In genomic region chr14:59230331-59230966, GRCm38 (mm10) we compare ENCODE assay signal across 27 mouse cellular contexts. TPM values are rescaled to one million over a fixed set of nuclear protein-coding genes. Genes with fewer than 3 reads are reported as not detected.
DNase-seq lines count a peak whose midpoint lies in the region; ATAC-seq and TF ChIP-seq lines count a peak whose summit lies in the region.
"Had no signal": no experiment of that assay in that cellular context is flagged by ENCODE, and none has a peak within 500 bp of the region (broad histone marks: within the 10 kb centered on the region; RNA-seq: fewer than 3 reads in every experiment).

No protein-coding gene starts in this region.

- peak overlapping the region; percentile 50 for H3K4me2 ChIP-seq in heart, embryonic 15.5 days
- H3K4me2 ChIP-seq in midbrain, embryonic 15.5 days = no peak overlapping the region
- H3K4me2 ChIP-seq: embryonic facial prominence, embryonic 15.5 days; hindbrain, embryonic 13.5 days; intestine, embryonic 15.5 days; liver, embryonic 13.5 days; midbrain, embryonic 11.5 days; neural tube, embryonic 15.5 days had no signal

- no peak for TF ChIP-seq CTCF in layer of hippocampus, adult 2 months (conservative IDR thresholded peaks at IDR 0.05)

- H3K36me3 ChIP-seq in heart, embryonic 15.5 days = peaks cover 38% of the 10 kb centered on the region
- H3K36me3 ChIP-seq in midbrain, embryonic 15.5 days (replicated peaks) = peaks cover 55% of the 10 kb centered on the region

- WGBS in heart, embryonic 15.5 days = 57% methylated on average over 21 of the region's 21 CpGs
- 87% methylated on average over 21 of the region's 21 CpGs for WGBS in midbrain, embryonic 15.5 days

- peaks cover 49% of the 10 kb centered on the region for H3K27me3 ChIP-seq in heart, embryonic 15.5 days
- H3K27me3 ChIP-seq in midbrain, embryonic 15.5 days (replicated peaks) = no peaks in the 10 kb centered on the region
- H3K27me3 ChIP-seq: embryonic facial prominence, embryonic 15.5 days; hindbrain, embryonic 13.5 days; intestine, embryonic 15.5 days; liver, embryonic 13.5 days; neural tube, embryonic 15.5 days had no signal

- intact Hi-C loops in heart, postnatal 14 days (cut with DNase I) = no loop called here

- H3K4me1 ChIP-seq in heart, embryonic 15.5 days (replicated peaks) = peaks cover 8% of the 10 kb centered on the region
- H3K4me1 ChIP-seq in midbrain, embryonic 15.5 days = no peaks in the 10 kb centered on the region
- H3K4me1 ChIP-seq: embryonic facial prominence, embryonic 15.5 days; hindbrain, embryonic 13.5 days; intestine, embryonic 15.5 days; liver, embryonic 13.5 days; neural tube, embryonic 15.5 days had no signal

- no peak for DNase-seq in frontal cortex, postnatal 10 days (ENCODE audit: low spot score in 2 of 2)
- DNase-seq in heart, postnatal 14 days = no peak
- DNase-seq in layer of hippocampus, adult 2 months (ENCODE audit: low spot score in 2 of 2) = no peak
- no peak for DNase-seq in layer of hippocampus, postnatal 10 days (ENCODE audit: low spot score in 2 of 2)
- DNase-seq: adrenal gland, postnatal 14 days; cerebellum, adult 9-10 months; gastrocnemius, adult 2 months; liver, embryonic 13.5 days; lung, adult 2 months; lung, postnatal 14 days; thymus, adult 2 months had no signal

- H3K9me3 ChIP-seq in heart, embryonic 15.5 days (replicated peaks) = no peaks in the 10 kb centered on the region
- H3K9me3 ChIP-seq in midbrain, embryonic 15.5 days = no peaks in the 10 kb centered on the region
- H3K9me3 ChIP-seq: embryonic facial prominence, embryonic 15.5 days; hindbrain, embryonic 13.5 days; intestine, embryonic 15.5 days; liver, embryonic 13.5 days; neural tube, embryonic 15.5 days had no signal

- H3K9ac ChIP-seq in heart, embryonic 15.5 days = no peak overlapping the region
- H3K9ac ChIP-seq in midbrain, embryonic 15.5 days = no peak overlapping the region
- H3K9ac ChIP-seq: embryonic facial prominence, embryonic 15.5 days; hindbrain, embryonic 13.5 days; intestine, embryonic 15.5 days; liver, embryonic 13.5 days; neural tube, embryonic 15.5 days had no signal

- ATAC-seq in frontal cortex, adult (ENCODE audit: low TSS enrichment) = peak; percentile 48
- peak; percentile 77 for ATAC-seq in heart, embryonic 15.5 days (replicated peaks; ENCODE audit: insufficient number of reproducible peaks, insufficient read depth, low FRiP score, low read depth)
- no peak for ATAC-seq in midbrain, embryonic 15.5 days (replicated peaks)
- ATAC-seq: intestine, embryonic 15.5 days had no signal

- no peak overlapping the region for H3K27ac ChIP-seq in heart, embryonic 15.5 days
- H3K27ac ChIP-seq in layer of hippocampus, adult 2 months = peak overlapping the region; percentile 58; the same call in 1 of the 2 replicates
- no peak overlapping the region for H3K27ac ChIP-seq in midbrain, embryonic 15.5 days
- H3K27ac ChIP-seq: embryonic facial prominence, embryonic 15.5 days; gastrocnemius, adult 2 months; hindbrain, embryonic 13.5 days; intestine, embryonic 15.5 days; liver, embryonic 13.5 days; neural tube, embryonic 15.5 days; stomach, postnatal 0 days had no signal

- 0 out of 2 replicates have a peak overlapping the region, but pooled peaks have one; percentile 5 for H3K4me3 ChIP-seq in heart, embryonic 15.5 days
- no peak overlapping the region for H3K4me3 ChIP-seq in layer of hippocampus, adult 2 months
- H3K4me3 ChIP-seq in midbrain, embryonic 15.5 days = no peak overlapping the region
- H3K4me3 ChIP-seq: embryonic facial prominence, embryonic 15.5 days; gastrocnemius, adult 2 months; hindbrain, embryonic 13.5 days; intestine, embryonic 15.5 days; left cerebral cortex, adult 2 months; liver, embryonic 13.5 days; neural tube, embryonic 15.5 days had no signal

RNA-seq across cellular contexts. Expression of gene Rcbtb1, which starts 29.4 kb away (rescaled TPM):
- 13.6 and 23.2 TPM in 2 replicates for polyA plus RNA-seq in heart, embryonic 15.5 days (2015; fragmentation: Nextera tagmentation; extraction: Ambion mirVana)
- total RNA-seq in heart, postnatal 14 days (2021) = 10 to 100 TPM in 1 of 2 experiments, 1 to 10 TPM in 1; 9.5 to 11.2 TPM
- 10 to 100 TPM; 34.3 to 34.9 TPM for total RNA-seq in layer of hippocampus, adult 2 months (2021)
- 10 to 100 TPM; 30.7 to 32.3 TPM for total RNA-seq in layer of hippocampus, postnatal 10 days (2021)
- polyA plus RNA-seq in midbrain, embryonic 15.5 days (2015; fragmentation: Nextera tagmentation; extraction: Ambion mirVana) = 60.9 and 63.7 TPM in 2 replicates

RNA-seq across cellular contexts. Expression of gene Gm6904, which starts 29.6 kb away (rescaled TPM):
- polyA plus RNA-seq in heart, embryonic 15.5 days (2015; fragmentation: Nextera tagmentation; extraction: Ambion mirVana) = not detected in 2 replicates
- total RNA-seq in heart, postnatal 14 days (2021) = not detected
- total RNA-seq in layer of hippocampus, adult 2 months (2021) = not detected
- not detected for total RNA-seq in layer of hippocampus, postnatal 10 days (2021)
- not detected in 2 replicates for polyA plus RNA-seq in midbrain, embryonic 15.5 days (2015; fragmentation: Nextera tagmentation; extraction: Ambion mirVana)
- total RNA-seq: adrenal gland, postnatal 14 days; gastrocnemius, adult 2 months; layer of hippocampus, adult 18-20 months; left cerebral cortex, adult 2 months; left cerebral cortex, postnatal 36 days had no signal
- polyA plus RNA-seq: embryonic facial prominence, embryonic 15.5 days; gonadal fat pad, adult 2 months; hindbrain, embryonic 13.5 days; intestine, embryonic 15.5 days; limb, embryonic 14.5 days; liver, embryonic 13.5 days; lung, adult 2 months; midbrain, embryonic 11.5 days; neural tube, embryonic 15.5 days; stomach, postnatal 0 days had no signal

RNA-seq across cellular contexts. Expression of gene Gm5142, which starts 51.9 kb away (rescaled TPM):
- polyA plus RNA-seq in heart, embryonic 15.5 days (2015; fragmentation: Nextera tagmentation; extraction: Ambion mirVana) = not detected in 2 replicates
- total RNA-seq in heart, postnatal 14 days (2021) = not detected
- not detected for total RNA-seq in layer of hippocampus, adult 2 months (2021)
- not detected for total RNA-seq in layer of hippocampus, postnatal 10 days (2021)
- not detected in 2 replicates for polyA plus RNA-seq in midbrain, embryonic 15.5 days (2015; fragmentation: Nextera tagmentation; extraction: Ambion mirVana)
- total RNA-seq: adrenal gland, postnatal 14 days; gastrocnemius, adult 2 months; layer of hippocampus, adult 18-20 months; left cerebral cortex, adult 2 months; left cerebral cortex, postnatal 36 days; megakaryocyte progenitor cell, adult 5-6 weeks had no signal
- polyA plus RNA-seq: CD4-positive, CD25-positive, alpha-beta regulatory T cell, adult 4 months; embryonic facial prominence, embryonic 15.5 days; hindbrain, embryonic 13.5 days; intestine, embryonic 15.5 days; limb, embryonic 14.5 days; liver, embryonic 13.5 days; lung, adult 2 months; midbrain, embryonic 11.5 days; neural tube, embryonic 15.5 days; stomach, postnatal 0 days; thymus, adult 2 months had no signal
